ENCODE assay signal across 23 mouse cellular contexts in genomic region chr11:21221396-21221795, GRCm38 (mm10). TPM values are rescaled to one million over a fixed set of nuclear protein-coding genes. Genes with fewer than 3 reads are reported as not detected.
DNase-seq lines count a peak whose midpoint lies in the region; ATAC-seq and TF ChIP-seq lines count a peak whose summit lies in the region.
"Had no signal": no experiment of that assay in that cellular context is flagged by ENCODE, and none has a peak within 500 bp of the region (broad histone marks: within the 10 kb centered on the region; RNA-seq: fewer than 3 reads in every experiment).

No protein-coding gene starts in this region.

- H3K4me1 ChIP-seq in liver, embryonic 12.5 days, result peaks cover 25% of the 10 kb centered on the region
- peaks cover 39 to 50% of the 10 kb centered on the region in 2 experiments for H3K4me1 ChIP-seq in CH12.LX (ENCODE audit: control insufficient read depth in 1 of 2, insufficient read depth in 2 of 2)
- no peaks in the 10 kb centered on the region for H3K4me1 ChIP-seq in kidney, embryonic 14.5 days (ENCODE audit: control insufficient read depth, insufficient read depth, low read length)
- no peaks in the 10 kb centered on the region for H3K4me1 ChIP-seq in heart, embryonic 11.5 days (ENCODE audit: control insufficient read depth, insufficient read depth, low read length)
- H3K4me1 ChIP-seq: forebrain, embryonic 10.5 days; forebrain, embryonic 13.5 days; heart, embryonic 10.5 days; hindbrain, embryonic 10.5 days; hindbrain, embryonic 13.5 days had no signal

- no peak overlapping the region for H3K4me2 ChIP-seq in liver, embryonic 12.5 days
- H3K4me2 ChIP-seq in CH12.LX (ENCODE audit: insufficient read depth, low read depth, poor library complexity, severe bottlenecking), result peak overlapping the region; percentile 10; the same call in 1 of the 2 replicates
- H3K4me2 ChIP-seq in kidney, embryonic 14.5 days (replicated peaks; ENCODE audit: low read depth, low read length), result no peak overlapping the region
- no peak overlapping the region for H3K4me2 ChIP-seq in heart, embryonic 11.5 days
- H3K4me2 ChIP-seq: forebrain, embryonic 13.5 days; hindbrain, embryonic 13.5 days had no signal

- H3K4me3 ChIP-seq in liver, embryonic 12.5 days, result no peak overlapping the region
- H3K4me3 ChIP-seq in CH12.LX (replicated peaks in 1 of 3; ENCODE audit: low read depth in 2 of 3, low read length in 2 of 3, poor library complexity in 1 of 3), result no peak overlapping the region
- no peak overlapping the region for H3K4me3 ChIP-seq in kidney, embryonic 14.5 days (ENCODE audit: low read length)
- no peak overlapping the region for H3K4me3 ChIP-seq in heart, embryonic 11.5 days (ENCODE audit: low read depth, low read length)
- H3K4me3 ChIP-seq: forebrain, embryonic 10.5 days; forebrain, embryonic 13.5 days; heart, adult 2 months; heart, embryonic 10.5 days; hindbrain, embryonic 10.5 days; hindbrain, embryonic 13.5 days had no signal

- no peak for ATAC-seq in liver, embryonic 12.5 days
- ATAC-seq in kidney, embryonic 14.5 days (ENCODE audit: low FRiP score, low TSS enrichment), result no peak
- no peak for ATAC-seq in heart, embryonic 11.5 days (replicated peaks; ENCODE audit: insufficient number of reproducible peaks, low FRiP score, low TSS enrichment)
- ATAC-seq: forebrain, embryonic 13.5 days; forebrain, embryonic 16.5 days; hindbrain, embryonic 16.5 days; Patski had no signal

- H3K9ac ChIP-seq in liver, embryonic 12.5 days, result no peak overlapping the region
- 0 out of 2 replicates have a peak overlapping the region, but pooled peaks have one; percentile 21 for H3K9ac ChIP-seq in CH12.LX (ENCODE audit: insufficient read depth, low read depth)
- no peak overlapping the region for H3K9ac ChIP-seq in kidney, embryonic 14.5 days (ENCODE audit: low read depth, low read length)
- H3K9ac ChIP-seq in heart, embryonic 11.5 days (ENCODE audit: low read depth, low read length), result no peak overlapping the region
- H3K9ac ChIP-seq: forebrain, embryonic 13.5 days; hindbrain, embryonic 13.5 days had no signal

- in situ Hi-C loops in CH12.LX (cut with MboI; ENCODE audit: low pct_ligation_motif_present, low pct_unique_long_range_greater_than_20kb, low sequenced_read_pairs), result no loop called here

- peak overlapping the region; percentile 20; the same call in 1 of the 2 replicates for H3K27ac ChIP-seq in liver, embryonic 12.5 days
- H3K27ac ChIP-seq in CH12.LX (ENCODE audit: insufficient read depth, low read depth), result peak overlapping the region; percentile 15
- no peak overlapping the region for H3K27ac ChIP-seq in kidney, embryonic 14.5 days (ENCODE audit: low read depth, low read length)
- H3K27ac ChIP-seq in heart, embryonic 11.5 days (ENCODE audit: low read depth, low read length), result no peak overlapping the region
- H3K27ac ChIP-seq: forebrain, embryonic 10.5 days; forebrain, embryonic 13.5 days; heart, adult 2 months; heart, embryonic 10.5 days; hindbrain, embryonic 10.5 days; hindbrain, embryonic 13.5 days had no signal

- no peak for TF ChIP-seq POLR2A in CH12.LX (IDR thresholded peaks at IDR 0.05; ENCODE audit: low read depth, low read length)

- TF ChIP-seq EP300 in CH12.LX (IDR thresholded peaks at IDR 0.05; ENCODE audit: low read length), result peak; percentile 94

- 71% methylated on average over 2 of the region's 2 CpGs for WGBS in liver, embryonic 12.5 days (ENCODE audit: insufficient replicate concordance)
- 69% methylated on average over 2 of the region's 2 CpGs for WGBS in kidney, embryonic 14.5 days
- 77% methylated on average over 2 of the region's 2 CpGs for WGBS in heart, embryonic 11.5 days (ENCODE audit: insufficient replicate concordance)

- no peaks in the 10 kb centered on the region for H3K9me3 ChIP-seq in liver, embryonic 12.5 days (replicated peaks)
- no peaks in the 10 kb centered on the region for H3K9me3 ChIP-seq in CH12.LX (replicated peaks; ENCODE audit: low read length)
- no peaks in the 10 kb centered on the region for H3K9me3 ChIP-seq in kidney, embryonic 14.5 days (ENCODE audit: control insufficient read depth, low read length)
- H3K9me3 ChIP-seq in heart, embryonic 11.5 days (replicated peaks; ENCODE audit: control insufficient read depth, low read length), result no peaks in the 10 kb centered on the region
- H3K9me3 ChIP-seq: forebrain, embryonic 10.5 days; forebrain, embryonic 13.5 days; heart, embryonic 10.5 days; hindbrain, embryonic 10.5 days; hindbrain, embryonic 13.5 days had no signal

- dilution Hi-C loops in CH12.LX (cut with MboI; ENCODE audit: extremely low pct_ligation_motif_present, extremely low pct_unique_long_range_greater_than_20kb, low sequenced_read_pairs), result no loop called here

- DNase-seq in liver, result no peak
- DNase-seq in CH12.LX (ENCODE audit: extremely low read depth), result peak; percentile 62
- peak; percentile 76 for DNase-seq in induced T-regulatory cell, adult 2 months (ENCODE audit: low read depth)
- DNase-seq: adrenal gland, postnatal 10 days; adrenal gland, postnatal 36 days; cerebellum, adult 18-20 months; cerebellum, adult 9-10 months; cerebellum, postnatal 14 days; gastrocnemius, postnatal 10 days; gastrocnemius, postnatal 36 days; heart, adult 2 months; heart, postnatal 36 days had no signal

- no peak for TF ChIP-seq CTCF in CH12.LX (conservative IDR thresholded peaks at IDR 0.05 in 1 of 2, IDR thresholded peaks at IDR 0.05 in 1 of 2; ENCODE audit: low read depth in 2 of 2, low read length in 2 of 2)

- H3K27me3 ChIP-seq in liver, embryonic 12.5 days (replicated peaks), result no peaks in the 10 kb centered on the region
- H3K27me3 ChIP-seq in CH12.LX (replicated peaks), result no peaks in the 10 kb centered on the region
- H3K27me3 ChIP-seq in kidney, embryonic 14.5 days (ENCODE audit: control insufficient read depth, insufficient read depth, low read length), result no peaks in the 10 kb centered on the region
- H3K27me3 ChIP-seq in heart, embryonic 11.5 days (ENCODE audit: control insufficient read depth, insufficient read depth, low read length), result no peaks in the 10 kb centered on the region
- H3K27me3 ChIP-seq: forebrain, embryonic 13.5 days; hindbrain, embryonic 13.5 days; Patski had no signal

- TF ChIP-seq RAD21 in CH12.LX (IDR thresholded peaks at IDR 0.05; ENCODE audit: low read depth, low read length), result peak; percentile 11

- no peaks in the 10 kb centered on the region for H3K36me3 ChIP-seq in liver, embryonic 12.5 days
- no peaks in the 10 kb centered on the region for H3K36me3 ChIP-seq in CH12.LX (replicated peaks in 1 of 2; ENCODE audit: control insufficient read depth in 1 of 2, insufficient read depth in 1 of 2, low read length in 1 of 2)
- no peaks in the 10 kb centered on the region for H3K36me3 ChIP-seq in kidney, embryonic 14.5 days (ENCODE audit: control insufficient read depth, insufficient read depth, low read length)
- H3K36me3 ChIP-seq in heart, embryonic 11.5 days (ENCODE audit: control insufficient read depth, insufficient read depth, low read length), result no peaks in the 10 kb centered on the region
- H3K36me3 ChIP-seq: forebrain, embryonic 10.5 days; heart, embryonic 10.5 days; hindbrain, embryonic 10.5 days; hindbrain, embryonic 13.5 days had no signal

- H3K79me2 ChIP-seq in CH12.LX (replicated peaks; ENCODE audit: control insufficient read depth, extremely low read depth, insufficient read depth, poor library complexity, severe bottlenecking), result no peaks in the 10 kb centered on the region

TF ChIP-seq in CH12.LX, 34 proteins besides CTCF, POLR2A, EP300 and RAD21 (continues in another document):
- TF ChIP-seq RCOR1 (conservative IDR thresholded peaks at IDR 0.05; ENCODE audit: low read depth, low read length) (peak; percentile 82; the same call in 1 of the 2 replicates), NELFE (IDR thresholded peaks at IDR 0.05; ENCODE audit: low read depth, low read length) (peak; percentile 34; the same call in 1 of the 2 replicates), JUND (conservative IDR thresholded peaks at IDR 0.05; ENCODE audit: low read depth, low read length) (peak; percentile 66), MYC (IDR thresholded peaks at IDR 0.05; ENCODE audit: low read depth, low read length) (peak; percentile 93), ZMIZ1 (IDR thresholded peaks at IDR 0.05; ENCODE audit: low read depth, low read length) (peak; percentile 59; the same call in 1 of the 2 replicates), TBP (conservative IDR thresholded peaks at IDR 0.05; ENCODE audit: low read depth, low read length) (no peak), POLR2AphosphoS2 (IDR thresholded peaks at IDR 0.05; ENCODE audit: low read depth, low read length) (no peak), SMC3 (IDR thresholded peaks at IDR 0.05; ENCODE audit: low read depth, low read length) (peak; percentile 26), ZC3H11A (IDR thresholded peaks at IDR 0.05; ENCODE audit: low read depth, low read length) (no peak), ELF1 (IDR thresholded peaks at IDR 0.05; ENCODE audit: low read depth, low read length) (peak; percentile 28; the same call in 1 of the 2 replicates), MAZ (IDR thresholded peaks at IDR 0.05; ENCODE audit: low read depth, low read length) (0 out of 2 replicates have a peak, but pooled peaks have one; percentile 57), SIN3A (IDR thresholded peaks at IDR 0.05; ENCODE audit: low read length) (peak; percentile 95), TCF12 (IDR thresholded peaks at IDR 0.05; ENCODE audit: low read depth, low read length) (peak; percentile 87), MXI1 (IDR thresholded peaks at IDR 0.05; ENCODE audit: low read depth, low read length) (peak; percentile 91), USF2 (conservative IDR thresholded peaks at IDR 0.05; ENCODE audit: low read depth, low read length) (peak; percentile 59; the same call in 1 of the 2 replicates), JUN (IDR thresholded peaks at IDR 0.05; ENCODE audit: insufficient read depth, low read depth, low read length) (peak; percentile 67; the same call in 1 of the 2 replicates), PAX5 (IDR thresholded peaks at IDR 0.05; ENCODE audit: low read length) (no peak), NRF1 (IDR thresholded peaks at IDR 0.05; ENCODE audit: low read depth, low read length) (0 out of 2 replicates have a peak, but pooled peaks have one; percentile 31), ZNF384 (IDR thresholded peaks at IDR 0.05; ENCODE audit: low read depth, low read length) (peak; percentile 43; the same call in 1 of the 2 replicates), HCFC1 (IDR thresholded peaks at IDR 0.05; ENCODE audit: low read depth, low read length) (peak; percentile 47), GABPA (IDR thresholded peaks at IDR 0.05; ENCODE audit: insufficient replicate concordance, low read depth, low read length) (no peak)

RNA-seq across cellular contexts. Expression of gene Vps54, which starts 17.7 kb away (rescaled TPM):
- polyA plus RNA-seq in liver, embryonic 12.5 days (2016; fragmentation: Nextera tagmentation; extraction: Ambion mirVana), result 9.5 and 9.8 TPM in 2 replicates
- total RNA-seq in CH12.LX (2012; rRNA removed) (20.4 and 24.7 TPM in 2 replicates), CH12.LX (2014; rRNA removed) (37.5 and 43.5 TPM in 2 replicates)
- polyA plus RNA-seq in CH12.LX (2012; ENCODE audit: insufficient read length, low read depth), result 22.7 and 22.9 TPM in 2 replicates
- 17.0 and 19.9 TPM in 2 replicates for polyA plus RNA-seq in kidney, embryonic 14.5 days (2014; fragmentation: Nextera tagmentation; extraction: Ambion mirVana)
- polyA plus RNA-seq in heart, embryonic 11.5 days (2014; fragmentation: Nextera tagmentation; extraction: Ambion mirVana), result 10.4 and 12.6 TPM in 2 replicates

Comparison
In these comparisons a context has a peak if more than half of its experiments do, and no peak if none do; other contexts are left out.
1. H3K27ac ChIP-seq: peak in liver, embryonic 12.5 days (single experiment) and CH12.LX (single experiment); none in kidney, embryonic 14.5 days (single experiment) and heart, embryonic 11.5 days (single experiment).